Mouse (Mus musculus) ES-E14 (cell line): ENCODE results near the gene Rtn4. TPM values are rescaled to one million over a fixed set of nuclear protein-coding genes. Genes with fewer than 3 reads are reported as not detected.

Experiments
- DNase-seq: peaks from one replicate; pipeline ENCODE4 v3.0.0-alpha.2; 2013; ENCODE audit warnings: low read depth, low spot score
- H3K27ac ChIP-seq: 2 replicates; pipeline ENCODE4 v1.5.1; 2012; ENCODE audit warnings: low read depth, mild to moderate bottlenecking, low read length, moderate library complexity, mixed read lengths; ENCODE audit not compliant: poor library complexity, insufficient read depth, severe bottlenecking
- H3K36me3 ChIP-seq: 2 replicates; pipeline ENCODE4 v1.6.1; 2012; ENCODE audit warnings: mild to moderate bottlenecking, low read length, moderate library complexity, mixed read lengths; ENCODE audit not compliant: control insufficient read depth, poor library complexity, insufficient read depth, severe bottlenecking
- H3K4me1 ChIP-seq, 2 experiments: fragments of 150-350 bp in 1 of 2; sonication (generic) in 1 of 2; 2 replicates each; pipeline ENCODE4 v1.6.1; 2012; ENCODE audit warnings: low read length in 2 of 2, mild to moderate bottlenecking in 1 of 2, mixed read lengths in 1 of 2; ENCODE audit not compliant: control insufficient read depth in 2 of 2, insufficient read depth in 2 of 2, poor library complexity in 1 of 2
- H3K4me3 ChIP-seq, 2 experiments: fragments of 150-350 bp in 1 of 2; sonication (generic) in 1 of 2; 2 replicates each; pipeline ENCODE4 v1.5.1; 2012; ENCODE audit warnings: low read length in 2 of 2, low read depth in 1 of 2, mild to moderate bottlenecking in 1 of 2, mixed read lengths in 1 of 2; ENCODE audit not compliant: insufficient read depth in 1 of 2, poor library complexity in 1 of 2, severe bottlenecking in 1 of 2
- H3K9ac ChIP-seq: 2 replicates; pipeline ENCODE4 v1.6.1; 2012; ENCODE audit warnings: low read depth, mild to moderate bottlenecking, low read length, mixed read lengths; ENCODE audit not compliant: poor library complexity, insufficient read depth, severe bottlenecking
- H3K9me3 ChIP-seq: fragments of 150-350 bp; sonication (generic); 2 replicates; pipeline ENCODE4 v1.6.1; 2012; ENCODE audit warnings: low read depth, mild to moderate bottlenecking, low read length; ENCODE audit not compliant: control insufficient read depth, insufficient read depth
- CHD2 ChIP-seq: IDR thresholded peaks from 2 replicates; pipeline ENCODE4 v1.6.1; 2014; ENCODE audit warnings: mild to moderate bottlenecking, low read depth, low read length, inconsistent platforms
- HCFC1 ChIP-seq: IDR thresholded peaks from 2 replicates; pipeline ENCODE4 v1.6.1; 2012; ENCODE audit warnings: low read length, inconsistent platforms, borderline replicate concordance; ENCODE audit not compliant: insufficient read depth
- MAFK ChIP-seq: IDR thresholded peaks from 2 replicates; pipeline ENCODE4 v1.6.1; 2014; ENCODE audit warnings: mild to moderate bottlenecking, low read depth, low read length, inconsistent platforms; ENCODE audit not compliant: insufficient read depth
- ZC3H11A ChIP-seq: IDR thresholded peaks from 2 replicates; pipeline ENCODE4 v1.6.1; 2012; ENCODE audit warnings: low read depth, mild to moderate bottlenecking, inconsistent platforms, low read length, borderline replicate concordance
- ZNF384 ChIP-seq: IDR thresholded peaks from 2 replicates; pipeline ENCODE4 v1.6.1; 2012; ENCODE audit warnings: low read depth, low read length, inconsistent platforms
- in situ Hi-C, 2 experiments: fragments of 600-800 bp; cut with MboI; formaldehyde crosslinking; loops; one replicate each; pipeline ENCODE4 v1.15.1; 2025; ENCODE audit warnings: low sequenced_read_pairs in 2 of 2, inconsistent platforms in 1 of 2; ENCODE audit not compliant: unreplicated experiment in 2 of 2
- total RNA-seq: library from RNA; depleted of rRNA; stranded (reverse); fragments of 300-350 nt; gene quantifications from 2 replicates; pipeline ENCODE4 v1.2.3, GENCODE M21; 2012

Gene Rtn4
- total RNA-seq, 1 experiment, result 368 TPM

GRCm38 (mm10) chr11:29758617-29759016, 65.9 kb downstream of the Rtn4 start:
- in situ Hi-C loops, result no loop called here
- H3K36me3 ChIP-seq, result no peaks in the 10 kb centered on the region
- H3K27ac ChIP-seq, result no peak overlapping the region
- no peak overlapping the region for H3K9ac ChIP-seq
- no peaks in the 10 kb centered on the region for H3K4me1 ChIP-seq
- DNase-seq, result no peak
- H3K4me3 ChIP-seq, result no peak overlapping the region
- TF ChIP-seq HCFC1 (no peak), MAFK (no peak), ZC3H11A (no peak), CHD2 (no peak), ZNF384 (no peak)
- no peaks in the 10 kb centered on the region for H3K9me3 ChIP-seq

GRCm38 (mm10) chr11:29761387-29761786, 68.6 kb downstream of the Rtn4 start:
- in situ Hi-C loops, result no loop called here
- Histone ChIP-seq H3K9me3 (no peaks in the 10 kb centered on the region), H3K27ac (no peak overlapping the region), H3K36me3 (no peaks in the 10 kb centered on the region), H3K9ac (no peak overlapping the region), H3K4me1 (no peaks in the 10 kb centered on the region), H3K4me3 (no peak overlapping the region)
- DNase-seq, result no peak
- TF ChIP-seq ZNF384 (no peak), HCFC1 (no peak), CHD2 (no peak), MAFK (no peak), ZC3H11A (no peak)

- H3K9ac ChIP-seq, result no peak overlapping the region
- no peak overlapping the region for H3K27ac ChIP-seq
- H3K4me3 ChIP-seq, result no peak overlapping the region
- H3K4me1 ChIP-seq, result no peaks in the 10 kb centered on the region
- no peak for TF ChIP-seq CHD2
- no peak for TF ChIP-seq ZNF384
- TF ChIP-seq HCFC1, result no peak
- TF ChIP-seq ZC3H11A, result no peak
- no peak for TF ChIP-seq MAFK
- DNase-seq, result no peak
- no peaks in the 10 kb centered on the region for H3K9me3 ChIP-seq
- in situ Hi-C loops, result no loop called here
- H3K36me3 ChIP-seq, result no peaks in the 10 kb centered on the region
These were observed 70.0 kb downstream of the Rtn4 start for GRCm38 (mm10) chr11:29762768-29763167.

- Histone ChIP-seq H3K9me3 (no peaks in the 10 kb centered on the region), H3K4me3 (no peak overlapping the region), H3K36me3 (no peaks in the 10 kb centered on the region), H3K27ac (no peak overlapping the region), H3K9ac (no peak overlapping the region), H3K4me1 (no peaks in the 10 kb centered on the region)
- in situ Hi-C loops, result no loop called here
- TF ChIP-seq MAFK (no peak), ZC3H11A (no peak), CHD2 (no peak), ZNF384 (no peak), HCFC1 (no peak)
- no peak for DNase-seq
These were observed 72.3 kb downstream of the Rtn4 start for GRCm38 (mm10) chr11:29765063-29765462.
